Mouse (Mus musculus) G1E (cell line): ENCODE data around the gene Rgl1.

ENCODE experiments used
- CTCF ChIP-seq: IDR thresholded peaks from 2 replicates; pipeline ENCODE4 v1.5.1; 2012; ENCODE audit warnings: low read depth, low read length, inconsistent platforms, mixed read lengths
- GATA1 ChIP-seq: IDR thresholded peaks from 2 replicates; pipeline ENCODE4 v1.6.1; 2012; ENCODE audit warnings: borderline replicate concordance, low read length, inconsistent platforms, mixed read lengths
- TAL1 ChIP-seq: conservative IDR thresholded peaks from 2 replicates; pipeline ENCODE4 v1.6.1; 2012; ENCODE audit warnings: low read depth, low read length, inconsistent platforms, mixed read lengths

DNA sequence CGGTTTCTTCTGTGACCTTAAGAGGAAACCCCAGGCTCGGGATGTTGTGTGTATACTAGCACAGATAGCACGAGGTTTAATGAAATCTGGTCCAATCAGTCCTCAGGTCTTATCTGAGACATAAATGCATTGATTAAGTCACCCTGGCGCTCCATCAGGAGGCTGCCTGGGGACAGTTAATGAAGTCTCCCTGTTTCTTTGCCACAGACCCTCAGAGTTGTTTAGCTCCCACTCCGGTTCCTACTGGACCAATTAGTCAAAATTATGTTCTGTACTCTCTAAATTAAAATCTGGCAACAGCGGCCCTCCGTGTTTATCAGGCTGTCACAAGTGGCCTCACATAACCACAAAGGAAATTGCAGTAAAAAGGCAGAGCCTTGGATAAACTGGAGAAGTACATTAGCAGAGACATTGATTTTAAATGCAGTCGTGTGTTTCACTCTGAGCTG lies 78.4 kb downstream of the Rgl1 start:
- no peak for TF ChIP-seq CTCF
- TF ChIP-seq GATA1: no peak
- TF ChIP-seq TAL1: no peak
